Mouse (Mus musculus): ENCODE results near the gene Actr1a. TPM values are rescaled to one million over a fixed set of nuclear protein-coding genes. Genes with fewer than 3 reads are reported as not detected.

Gene Actr1a
- polyA plus RNA-seq, 1 experiment, result 188 TPM

GRCm38 (mm10) chr19:46404030-46404429 lies 8.5 kb upstream of the Actr1a start:
- no peak for TF ChIP-seq CTCF (IDR thresholded peaks at IDR 0.05; ENCODE audit: extremely low read depth, insufficient read depth, low read length)
- TF ChIP-seq POLR2A (IDR thresholded peaks at IDR 0.05; ENCODE audit: extremely low read depth, insufficient read depth, low read length), result no peak
- Histone ChIP-seq H3K4me1 (ENCODE audit: control insufficient read depth, insufficient read depth, low read length) (no peaks in the 10 kb centered on the region), H3K4me3 (ENCODE audit: insufficient read depth, low read length) (no peak overlapping the region), H3K27ac (ENCODE audit: insufficient read depth, low read length) (no peak overlapping the region)

GRCm38 (mm10) chr19:46400558-46400957 lies 5.0 kb upstream of the Actr1a start:
- Histone ChIP-seq H3K4me1 (ENCODE audit: control insufficient read depth, insufficient read depth, low read length) (peaks cover 3% of the 10 kb centered on the region; the same call in 1 of the 2 replicates), H3K27ac (ENCODE audit: insufficient read depth, low read length) (no peak overlapping the region), H3K4me3 (ENCODE audit: insufficient read depth, low read length) (no peak overlapping the region)
- TF ChIP-seq POLR2A (IDR thresholded peaks at IDR 0.05; ENCODE audit: extremely low read depth, insufficient read depth, low read length), result no peak
- no peak for TF ChIP-seq CTCF (IDR thresholded peaks at IDR 0.05; ENCODE audit: extremely low read depth, insufficient read depth, low read length)

GRCm38 (mm10) chr19:46399886-46400285 lies 4.3 kb upstream of the Actr1a start:
- TF ChIP-seq POLR2A (IDR thresholded peaks at IDR 0.05; ENCODE audit: extremely low read depth, insufficient read depth, low read length) (no peak), CTCF (IDR thresholded peaks at IDR 0.05; ENCODE audit: extremely low read depth, insufficient read depth, low read length) (no peak)
- Histone ChIP-seq H3K4me3 (ENCODE audit: insufficient read depth, low read length) (no peak overlapping the region), H3K27ac (ENCODE audit: insufficient read depth, low read length) (no peak overlapping the region), H3K4me1 (ENCODE audit: control insufficient read depth, insufficient read depth, low read length) (peaks cover 3% of the 10 kb centered on the region; the same call in 1 of the 2 replicates)

- Histone ChIP-seq H3K4me3 (ENCODE audit: insufficient read depth, low read length) (no peak overlapping the region), H3K4me1 (ENCODE audit: control insufficient read depth, insufficient read depth, low read length) (peaks cover 3% of the 10 kb centered on the region; the same call in 1 of the 2 replicates), H3K27ac (ENCODE audit: insufficient read depth, low read length) (no peak overlapping the region)
- no peak for TF ChIP-seq CTCF (IDR thresholded peaks at IDR 0.05; ENCODE audit: extremely low read depth, insufficient read depth, low read length)
- TF ChIP-seq POLR2A (IDR thresholded peaks at IDR 0.05; ENCODE audit: extremely low read depth, insufficient read depth, low read length), result no peak
These were observed 3.8 kb upstream of the Actr1a start for GRCm38 (mm10) chr19:46399372-46399771.

GRCm38 (mm10) chr19:46398401-46398800 lies 2.9 kb upstream of the Actr1a start:
- peaks cover 7% of the 10 kb centered on the region; the same call in 1 of the 2 replicates for H3K4me1 ChIP-seq (ENCODE audit: control insufficient read depth, insufficient read depth, low read length)
- TF ChIP-seq POLR2A (IDR thresholded peaks at IDR 0.05; ENCODE audit: extremely low read depth, insufficient read depth, low read length) (no peak), CTCF (IDR thresholded peaks at IDR 0.05; ENCODE audit: extremely low read depth, insufficient read depth, low read length) (no peak)
- H3K4me3 ChIP-seq (ENCODE audit: insufficient read depth, low read length), result no peak overlapping the region; the same call in 1 of the 2 replicates
- H3K27ac ChIP-seq (ENCODE audit: insufficient read depth, low read length), result no peak overlapping the region

GRCm38 (mm10) chr19:46397436-46398001 lies 2.0 kb upstream of the Actr1a start:
- peak overlapping the region; percentile 90 for H3K4me3 ChIP-seq (ENCODE audit: insufficient read depth, low read length)
- TF ChIP-seq CTCF (IDR thresholded peaks at IDR 0.05; ENCODE audit: extremely low read depth, insufficient read depth, low read length), result no peak
- TF ChIP-seq POLR2A (IDR thresholded peaks at IDR 0.05; ENCODE audit: extremely low read depth, insufficient read depth, low read length), result no peak
- H3K4me1 ChIP-seq (ENCODE audit: control insufficient read depth, insufficient read depth, low read length), result peaks cover 7% of the 10 kb centered on the region; the same call in 1 of the 2 replicates
- no peak overlapping the region for H3K27ac ChIP-seq (ENCODE audit: insufficient read depth, low read length)

- Histone ChIP-seq H3K27ac (ENCODE audit: insufficient read depth, low read length) (no peak within 1 kb of the TSS; the same call in 1 of the 2 replicates), H3K4me1 (ENCODE audit: control insufficient read depth, insufficient read depth, low read length) (peaks cover 7% of the 10 kb centered on the region; the same call in 1 of the 2 replicates), H3K4me3 (ENCODE audit: insufficient read depth, low read length) (peak within 1 kb of the TSS; percentile 90)
- TF ChIP-seq CTCF (IDR thresholded peaks at IDR 0.05; ENCODE audit: extremely low read depth, insufficient read depth, low read length) (peak; percentile 85), POLR2A (IDR thresholded peaks at IDR 0.05; ENCODE audit: extremely low read depth, insufficient read depth, low read length) (peak; percentile 84)
These were observed 1.3 kb upstream of the Actr1a start, which contains the start of gene Sufu for GRCm38 (mm10) chr19:46396686-46397435. Gene Sufu, plus strand, starts transcription at chr19:46396896.

GRCm38 (mm10) chr19:46396109-46396508 lies 561 bp upstream of the Actr1a start:
- H3K27ac ChIP-seq (ENCODE audit: insufficient read depth, low read length), result no peak overlapping the region
- peaks cover 7% of the 10 kb centered on the region; the same call in 1 of the 2 replicates for H3K4me1 ChIP-seq (ENCODE audit: control insufficient read depth, insufficient read depth, low read length)
- no peak overlapping the region for H3K4me3 ChIP-seq (ENCODE audit: insufficient read depth, low read length)
- TF ChIP-seq POLR2A (IDR thresholded peaks at IDR 0.05; ENCODE audit: extremely low read depth, insufficient read depth, low read length) (no peak), CTCF (IDR thresholded peaks at IDR 0.05; ENCODE audit: extremely low read depth, insufficient read depth, low read length) (no peak)

GRCm38 (mm10) chr19:46394712-46395108 lies 838 bp downstream of the Actr1a start:
- H3K4me3 ChIP-seq (ENCODE audit: insufficient read depth, low read length), result peak overlapping the region; percentile 69
- TF ChIP-seq CTCF (IDR thresholded peaks at IDR 0.05; ENCODE audit: extremely low read depth, insufficient read depth, low read length) (no peak), POLR2A (IDR thresholded peaks at IDR 0.05; ENCODE audit: extremely low read depth, insufficient read depth, low read length) (no peak; the same call in 1 of the 2 replicates)
- peaks cover 7% of the 10 kb centered on the region; the same call in 1 of the 2 replicates for H3K4me1 ChIP-seq (ENCODE audit: control insufficient read depth, insufficient read depth, low read length)
- H3K27ac ChIP-seq (ENCODE audit: insufficient read depth, low read length), result no peak overlapping the region
